Mouse (Mus musculus): Measurements from ENCODE around the gene 1600014C23Rik. TPM values are rescaled to one million over a fixed set of nuclear protein-coding genes. Genes with fewer than 3 reads are reported as not detected.

The 1600014C23Rik gene
- not detected in 2 replicates for polyA plus RNA-seq (2016; fragmentation: Nextera tagmentation; extraction: Ambion mirVana)

GRCm38 (mm10) chr17:45733735-45734301 lies at the start of gene 1600014C23Rik:
Gene 1600014C23Rik (minus strand): TSS chr17:45733844.
- H3K9me3 ChIP-seq (replicated peaks) = no peaks in the 10 kb centered on the region
- 2% methylated on average over 41 of the region's 41 CpGs for WGBS (ENCODE audit: insufficient replicate concordance)
- peak within 1 kb of the TSS; percentile 77 for H3K4me2 ChIP-seq
- ATAC-seq = no peak
- peak within 1 kb of the TSS; percentile 89 for H3K27ac ChIP-seq
- H3K4me3 ChIP-seq = peak within 1 kb of the TSS; percentile 47
- peaks cover 46% of the 10 kb centered on the region for H3K4me1 ChIP-seq
- H3K36me3 ChIP-seq = no peaks in the 10 kb centered on the region
- peaks cover 45% of the 10 kb centered on the region for H3K27me3 ChIP-seq (replicated peaks)
- peak within 1 kb of the TSS; percentile 60 for H3K9ac ChIP-seq

GRCm38 (mm10) chr17:45778446-45778845 lies 44.8 kb upstream of the 1600014C23Rik start:
- no peak overlapping the region for H3K9ac ChIP-seq
- no peak for ATAC-seq
- H3K27ac ChIP-seq = no peak overlapping the region
- H3K4me1 ChIP-seq = no peaks in the 10 kb centered on the region
- H3K9me3 ChIP-seq (replicated peaks) = no peaks in the 10 kb centered on the region
- WGBS (ENCODE audit: insufficient replicate concordance) = 84% methylated on average over 4 of the region's 4 CpGs
- no peaks in the 10 kb centered on the region for H3K36me3 ChIP-seq
- H3K27me3 ChIP-seq (replicated peaks) = peaks cover 9% of the 10 kb centered on the region; the same call in 1 of the 2 replicates
- no peak overlapping the region for H3K4me3 ChIP-seq
- H3K4me2 ChIP-seq = no peak overlapping the region

- ATAC-seq = no peak
- Histone ChIP-seq H3K4me3 (no peak overlapping the region), H3K27me3 (replicated peaks) (peaks cover 11% of the 10 kb centered on the region), H3K36me3 (no peaks in the 10 kb centered on the region), H3K4me2 (no peak overlapping the region), H3K4me1 (no peaks in the 10 kb centered on the region), H3K27ac (no peak overlapping the region), H3K9ac (no peak overlapping the region), H3K9me3 (replicated peaks) (no peaks in the 10 kb centered on the region)
- 68% methylated on average over 6 of the region's 6 CpGs for WGBS (ENCODE audit: insufficient replicate concordance)
Observed at GRCm38 (mm10) chr17:45777431-45777830, 43.8 kb upstream of the 1600014C23Rik start.

GRCm38 (mm10) chr17:45776185-45776584 lies 42.5 kb upstream of the 1600014C23Rik start:
- Histone ChIP-seq H3K27ac (no peak overlapping the region), H3K36me3 (no peaks in the 10 kb centered on the region), H3K4me1 (no peaks in the 10 kb centered on the region), H3K9ac (no peak overlapping the region), H3K4me3 (no peak overlapping the region), H3K27me3 (replicated peaks) (peaks cover 11% of the 10 kb centered on the region), H3K9me3 (replicated peaks) (no peaks in the 10 kb centered on the region), H3K4me2 (no peak overlapping the region)
- WGBS (ENCODE audit: insufficient replicate concordance) = 83% methylated on average over 8 of the region's 8 CpGs
- ATAC-seq = no peak

GRCm38 (mm10) chr17:45775468-45775867 lies 41.8 kb upstream of the 1600014C23Rik start:
- Histone ChIP-seq H3K4me1 (peaks cover 2% of the 10 kb centered on the region; the same call in 1 of the 2 replicates), H3K36me3 (no peaks in the 10 kb centered on the region), H3K27ac (no peak overlapping the region), H3K9me3 (replicated peaks) (no peaks in the 10 kb centered on the region), H3K4me3 (no peak overlapping the region), H3K4me2 (no peak overlapping the region), H3K9ac (no peak overlapping the region), H3K27me3 (replicated peaks) (peaks cover 11% of the 10 kb centered on the region)
- no peak for ATAC-seq
- 77% methylated on average over 9 of the region's 9 CpGs for WGBS (ENCODE audit: insufficient replicate concordance)

- ATAC-seq = no peak
- no peak overlapping the region for H3K4me3 ChIP-seq
- peaks cover 13% of the 10 kb centered on the region for H3K4me1 ChIP-seq
- no peak overlapping the region for H3K27ac ChIP-seq
- no peaks in the 10 kb centered on the region for H3K9me3 ChIP-seq (replicated peaks)
- H3K9ac ChIP-seq = no peak overlapping the region
- 46% methylated on average over 3 of the region's 3 CpGs for WGBS (ENCODE audit: insufficient replicate concordance)
- H3K36me3 ChIP-seq = no peaks in the 10 kb centered on the region
- H3K4me2 ChIP-seq = no peak overlapping the region
- peaks cover 23% of the 10 kb centered on the region for H3K27me3 ChIP-seq (replicated peaks)
Observed at GRCm38 (mm10) chr17:45772566-45772965, 38.9 kb upstream of the 1600014C23Rik start.

GRCm38 (mm10) chr17:45772096-45772495 lies 38.5 kb upstream of the 1600014C23Rik start:
- H3K4me1 ChIP-seq = peaks cover 18% of the 10 kb centered on the region
- WGBS (ENCODE audit: insufficient replicate concordance) = 75% methylated on average over 8 of the region's 8 CpGs
- H3K9ac ChIP-seq = no peak overlapping the region
- no peak overlapping the region for H3K4me3 ChIP-seq
- ATAC-seq = no peak
- H3K27ac ChIP-seq = no peak overlapping the region
- no peak overlapping the region for H3K4me2 ChIP-seq
- no peaks in the 10 kb centered on the region for H3K36me3 ChIP-seq
- no peaks in the 10 kb centered on the region for H3K9me3 ChIP-seq (replicated peaks)
- H3K27me3 ChIP-seq (replicated peaks) = peaks cover 18% of the 10 kb centered on the region

- no peak for ATAC-seq
- Histone ChIP-seq H3K27me3 (replicated peaks) (peaks cover 16% of the 10 kb centered on the region), H3K27ac (no peak overlapping the region), H3K9me3 (replicated peaks) (no peaks in the 10 kb centered on the region), H3K4me2 (no peak overlapping the region), H3K9ac (no peak overlapping the region), H3K36me3 (no peaks in the 10 kb centered on the region), H3K4me3 (no peak overlapping the region), H3K4me1 (peaks cover 33% of the 10 kb centered on the region)
- 54% methylated on average over 6 of the region's 6 CpGs for WGBS (ENCODE audit: insufficient replicate concordance)
Observed at GRCm38 (mm10) chr17:45770441-45770840, 36.8 kb upstream of the 1600014C23Rik start.

GRCm38 (mm10) chr17:45769821-45770220 lies 36.2 kb upstream of the 1600014C23Rik start:
- Histone ChIP-seq H3K9ac (no peak overlapping the region), H3K4me3 (no peak overlapping the region), H3K36me3 (no peaks in the 10 kb centered on the region), H3K4me2 (no peak overlapping the region), H3K9me3 (replicated peaks) (no peaks in the 10 kb centered on the region), H3K27ac (no peak overlapping the region), H3K27me3 (replicated peaks) (peaks cover 16% of the 10 kb centered on the region), H3K4me1 (peaks cover 33% of the 10 kb centered on the region)
- 46% methylated on average over 6 of the region's 6 CpGs for WGBS (ENCODE audit: insufficient replicate concordance)
- no peak for ATAC-seq

- no peaks in the 10 kb centered on the region for H3K36me3 ChIP-seq
- H3K4me1 ChIP-seq = peaks cover 33% of the 10 kb centered on the region
- 0 out of 2 replicates have a peak, but pooled peaks have one; percentile 10 for ATAC-seq
- 34% methylated on average over 6 of the region's 9 CpGs for WGBS (ENCODE audit: insufficient replicate concordance)
- no peaks in the 10 kb centered on the region for H3K9me3 ChIP-seq (replicated peaks)
- H3K4me3 ChIP-seq = peak overlapping the region; percentile 30
- peak overlapping the region; percentile 52 for H3K4me2 ChIP-seq
- H3K9ac ChIP-seq = no peak overlapping the region
- H3K27ac ChIP-seq = no peak overlapping the region
- H3K27me3 ChIP-seq (replicated peaks) = peaks cover 16% of the 10 kb centered on the region
Observed at GRCm38 (mm10) chr17:45767536-45768146, 34.0 kb upstream of the 1600014C23Rik start.

- H3K4me2 ChIP-seq = peak overlapping the region; percentile 52
- peaks cover 18% of the 10 kb centered on the region for H3K27me3 ChIP-seq (replicated peaks)
- no peak overlapping the region for H3K9ac ChIP-seq
- H3K4me1 ChIP-seq = peaks cover 33% of the 10 kb centered on the region
- ATAC-seq = peak; percentile 84
- peak overlapping the region; percentile 73 for H3K27ac ChIP-seq
- peak overlapping the region; percentile 30 for H3K4me3 ChIP-seq
- no peaks in the 10 kb centered on the region for H3K36me3 ChIP-seq
- H3K9me3 ChIP-seq (replicated peaks) = no peaks in the 10 kb centered on the region
- WGBS (ENCODE audit: insufficient replicate concordance) = 36% methylated on average over 12 of the region's 12 CpGs
Observed at GRCm38 (mm10) chr17:45766735-45767535, 33.3 kb upstream of the 1600014C23Rik start.

- Histone ChIP-seq H3K27ac (no peak overlapping the region), H3K4me2 (no peak overlapping the region), H3K4me3 (no peak overlapping the region), H3K4me1 (peaks cover 37% of the 10 kb centered on the region), H3K9me3 (replicated peaks) (no peaks in the 10 kb centered on the region), H3K36me3 (no peaks in the 10 kb centered on the region), H3K27me3 (replicated peaks) (peaks cover 20% of the 10 kb centered on the region), H3K9ac (no peak overlapping the region)
- no peak for ATAC-seq
- 81% methylated on average over 3 of the region's 3 CpGs for WGBS (ENCODE audit: insufficient replicate concordance)
Observed at GRCm38 (mm10) chr17:45765914-45766313, 32.3 kb upstream of the 1600014C23Rik start.

Measured in liver, embryonic 12.5 days (tissue).